Comparison of ENCODE assay signal across 20 mouse cellular contexts in genomic region chr13:70057920-70058319, GRCm38 (mm10).
DNase-seq lines count a peak whose midpoint lies in the region; ATAC-seq and TF ChIP-seq lines count a peak whose summit lies in the region.
"Had no signal": no experiment of that assay in that cellular context is flagged by ENCODE, and none has a peak within 500 bp of the region (broad histone marks: within the 10 kb centered on the region; RNA-seq: fewer than 3 reads in every experiment).

No protein-coding gene starts in this region.

- H3K4me1 ChIP-seq in forebrain, embryonic 12.5 days: peaks cover 9% of the 10 kb centered on the region; the same call in 1 of the 2 replicates
- no peaks in the 10 kb centered on the region; the same call in 1 of the 2 replicates for H3K4me1 ChIP-seq in forebrain, embryonic 11.5 days (replicated peaks; ENCODE audit: control insufficient read depth, insufficient read depth, low read length)
- H3K4me1 ChIP-seq in hindbrain, embryonic 12.5 days: peaks cover 13% of the 10 kb centered on the region
- peaks cover 20% of the 10 kb centered on the region; the same call in 1 of the 2 replicates for H3K4me1 ChIP-seq in midbrain, embryonic 15.5 days
- H3K4me1 ChIP-seq: megakaryocyte, embryonic 14.5 days had no signal

- H3K27me3 ChIP-seq in forebrain, embryonic 12.5 days: no peaks in the 10 kb centered on the region
- H3K27me3 ChIP-seq in forebrain, embryonic 11.5 days (ENCODE audit: control insufficient read depth, insufficient read depth, low read length): no peaks in the 10 kb centered on the region
- H3K27me3 ChIP-seq in hindbrain, embryonic 12.5 days: no peaks in the 10 kb centered on the region
- H3K27me3 ChIP-seq in midbrain, embryonic 15.5 days (replicated peaks): no peaks in the 10 kb centered on the region
- H3K27me3 ChIP-seq: CH12.LX; limb, embryonic 13.5 days; megakaryocyte, embryonic 14.5 days had no signal

- H3K4me3 ChIP-seq in forebrain, embryonic 12.5 days (replicated peaks): no peak overlapping the region
- no peak overlapping the region for H3K4me3 ChIP-seq in forebrain, embryonic 11.5 days (ENCODE audit: low read depth, low read length)
- no peak overlapping the region for H3K4me3 ChIP-seq in hindbrain, embryonic 12.5 days
- H3K4me3 ChIP-seq in midbrain, embryonic 15.5 days: no peak overlapping the region
- H3K4me3 ChIP-seq: limb, embryonic 13.5 days; megakaryocyte, embryonic 14.5 days had no signal

- no peak for DNase-seq in forebrain, embryonic 11.5 days (ENCODE audit: low spot score)
- DNase-seq in brain, embryonic 14.5 days (ENCODE audit: low read depth): peak; percentile 89
- no peak for DNase-seq in left cerebral cortex, postnatal 36 days (ENCODE audit: low spot score in 2 of 2)
- DNase-seq: adrenal gland, postnatal 14 days; cerebellum, adult 9-10 months; gastrocnemius, postnatal 10 days; heart, postnatal 10 days; kidney, adult 8-10 months; kidney, postnatal 36 days; layer of hippocampus, adult 9-11 months; lung, postnatal 14 days had no signal

- 0 out of 2 replicates have a peak, but pooled peaks have one; percentile 9 for ATAC-seq in forebrain, embryonic 12.5 days (ENCODE audit: low FRiP score)
- ATAC-seq in forebrain, embryonic 11.5 days (replicated peaks; ENCODE audit: low FRiP score): no peak
- ATAC-seq in hindbrain, embryonic 12.5 days (ENCODE audit: low FRiP score): peak; percentile 47; the same call in 1 of the 2 replicates
- peak; percentile 83 for ATAC-seq in midbrain, embryonic 15.5 days (replicated peaks)
- no peak for ATAC-seq in activated CD4-positive, CD25-positive, alpha-beta regulatory T cell, adult 4 months

- intact Hi-C loops in left cerebral cortex, postnatal 36 days (cut with DNase I): no loop called here

- no peak overlapping the region for H3K27ac ChIP-seq in forebrain, embryonic 12.5 days
- no peak overlapping the region for H3K27ac ChIP-seq in forebrain, embryonic 11.5 days (ENCODE audit: low read depth, low read length)
- H3K27ac ChIP-seq in hindbrain, embryonic 12.5 days: peak overlapping the region; percentile 40
- peak overlapping the region; percentile 55 for H3K27ac ChIP-seq in midbrain, embryonic 15.5 days
- H3K27ac ChIP-seq: limb, embryonic 13.5 days; liver, embryonic 14.5 days; stomach, postnatal 0 days had no signal

- H3K4me2 ChIP-seq in forebrain, embryonic 12.5 days: no peak overlapping the region
- no peak overlapping the region for H3K4me2 ChIP-seq in forebrain, embryonic 11.5 days (ENCODE audit: low read depth, low read length, severe bottlenecking)
- H3K4me2 ChIP-seq in hindbrain, embryonic 12.5 days (replicated peaks): no peak overlapping the region
- H3K4me2 ChIP-seq in midbrain, embryonic 15.5 days: no peak overlapping the region
- H3K4me2 ChIP-seq: limb, embryonic 13.5 days had no signal

- 29% methylated on average over 9 of the region's 9 CpGs for WGBS in forebrain, embryonic 12.5 days
- WGBS in forebrain, embryonic 11.5 days: 38% methylated on average over 9 of the region's 9 CpGs
- 43% methylated on average over 9 of the region's 9 CpGs for WGBS in hindbrain, embryonic 12.5 days
- 26% methylated on average over 9 of the region's 9 CpGs for WGBS in midbrain, embryonic 15.5 days

- H3K9ac ChIP-seq in forebrain, embryonic 12.5 days: no peak overlapping the region
- no peak overlapping the region for H3K9ac ChIP-seq in forebrain, embryonic 11.5 days (ENCODE audit: low read length)
- no peak overlapping the region for H3K9ac ChIP-seq in hindbrain, embryonic 12.5 days
- no peak overlapping the region for H3K9ac ChIP-seq in midbrain, embryonic 15.5 days
- H3K9ac ChIP-seq: limb, embryonic 13.5 days; liver, embryonic 14.5 days had no signal

- H3K9me3 ChIP-seq in forebrain, embryonic 12.5 days: no peaks in the 10 kb centered on the region
- H3K9me3 ChIP-seq in forebrain, embryonic 11.5 days (ENCODE audit: control insufficient read depth, low read length): no peaks in the 10 kb centered on the region
- no peaks in the 10 kb centered on the region for H3K9me3 ChIP-seq in hindbrain, embryonic 12.5 days (replicated peaks)
- H3K9me3 ChIP-seq in midbrain, embryonic 15.5 days: no peaks in the 10 kb centered on the region
- H3K9me3 ChIP-seq: limb, embryonic 13.5 days had no signal

- TF ChIP-seq CTCF in brain, embryonic 14.5 days (IDR thresholded peaks at IDR 0.05; ENCODE audit: borderline replicate concordance, extremely low read depth, insufficient read depth, insufficient read length): no peak

- H3K36me3 ChIP-seq in forebrain, embryonic 12.5 days (replicated peaks): no peaks in the 10 kb centered on the region
- no peaks in the 10 kb centered on the region for H3K36me3 ChIP-seq in forebrain, embryonic 11.5 days (ENCODE audit: control insufficient read depth, insufficient read depth, low read length)
- H3K36me3 ChIP-seq in hindbrain, embryonic 12.5 days: no peaks in the 10 kb centered on the region
- no peaks in the 10 kb centered on the region for H3K36me3 ChIP-seq in midbrain, embryonic 15.5 days (replicated peaks)
- H3K36me3 ChIP-seq: limb, embryonic 13.5 days had no signal

- TF ChIP-seq POLR2A in brain, embryonic 14.5 days (IDR thresholded peaks at IDR 0.05; ENCODE audit: borderline replicate concordance, extremely low read depth, insufficient read depth, insufficient read length, poor library complexity, severe bottlenecking): no peak

Comparison
In these comparisons a context has a peak if more than half of its experiments do, and no peak if none do; other contexts are left out.
1. ATAC-seq: peak in forebrain, embryonic 12.5 days (single experiment), hindbrain, embryonic 12.5 days (single experiment) and midbrain, embryonic 15.5 days (single experiment); none in forebrain, embryonic 11.5 days (single experiment) and activated CD4-positive, CD25-positive, alpha-beta regulatory T cell, adult 4 months (single experiment).
2. H3K27ac ChIP-seq: peak in hindbrain, embryonic 12.5 days (single experiment) and midbrain, embryonic 15.5 days (single experiment); none in forebrain, embryonic 12.5 days (single experiment) and forebrain, embryonic 11.5 days (single experiment).